In the genomic region with DNA sequence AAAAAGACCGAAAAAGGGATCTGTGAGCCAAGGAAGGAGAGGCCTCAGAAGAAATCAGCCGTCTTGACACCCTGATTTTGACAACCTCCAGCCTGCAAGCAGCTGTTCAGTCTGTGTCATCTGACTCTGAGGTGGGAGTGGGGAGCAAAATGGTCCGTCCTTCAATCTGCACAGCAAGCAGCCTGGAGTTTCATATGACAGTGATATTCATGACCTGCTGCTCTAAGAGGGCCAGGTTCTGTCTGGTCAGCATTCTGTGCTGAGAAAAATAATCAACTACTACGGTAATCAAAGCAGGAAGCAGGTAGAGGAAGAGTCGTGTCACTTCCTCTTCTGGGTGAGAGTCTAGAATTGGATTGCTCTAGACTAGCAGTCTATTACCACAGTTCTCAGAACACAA, we compare ENCODE assay signal across 12 mouse cellular contexts. TPM values are rescaled to one million over a fixed set of nuclear protein-coding genes. Genes with fewer than 3 reads are reported as not detected.
A peak's percentile ranks its signal among the peaks of the same experiment; 100 is the strongest.
DNase-seq lines count a peak whose midpoint lies in the region; ATAC-seq and TF ChIP-seq lines count a peak whose summit lies in the region.
"Had no signal": no experiment of that assay in that cellular context is flagged by ENCODE, and none has a peak within 500 bp of the region (broad histone marks: within the 10 kb centered on the region; RNA-seq: fewer than 3 reads in every experiment).

No protein-coding gene starts in this region.

- no peaks in the 10 kb centered on the region for H3K9me3 ChIP-seq in limb, embryonic 13.5 days
- no peaks in the 10 kb centered on the region for H3K9me3 ChIP-seq in limb, embryonic 10.5 days (replicated peaks)
- H3K9me3 ChIP-seq: heart, embryonic 15.5 days had no signal

- H3K4me3 ChIP-seq in limb, embryonic 13.5 days: no peak overlapping the region
- H3K4me3 ChIP-seq in limb, embryonic 10.5 days: no peak overlapping the region
- H3K4me3 ChIP-seq in bone marrow, adult 2 months (replicated peaks; ENCODE audit: control insufficient read depth, low read depth, low read length): no peak overlapping the region
- H3K4me3 ChIP-seq: gastrocnemius, adult 2 months; heart, embryonic 15.5 days had no signal

- no peak for TF ChIP-seq POLR2A in bone marrow, adult 2 months (IDR thresholded peaks at IDR 0.05; ENCODE audit: borderline replicate concordance, control insufficient read depth, low read depth, low read length)

- WGBS in limb, embryonic 13.5 days: 67% methylated on average over 5 of the region's 5 CpGs
- WGBS in limb, embryonic 10.5 days: 69% methylated on average over 5 of the region's 5 CpGs
- 7% methylated on average over 5 of the region's 5 CpGs for WGBS in bone marrow, adult 2 months

- ATAC-seq in limb, embryonic 13.5 days (ENCODE audit: low FRiP score, low read depth): 0 out of 2 replicates have a peak, but pooled peaks have one; percentile 36
- peak; percentile 52 for ATAC-seq in CD4-positive, CD25-positive, alpha-beta regulatory T cell, adult 4 months
- ATAC-seq in cerebellum, adult (ENCODE audit: insufficient number of reproducible peaks, low FRiP score, low TSS enrichment): no peak

- H3K4me1 ChIP-seq in limb, embryonic 13.5 days: peaks cover 12% of the 10 kb centered on the region
- peaks cover 30% of the 10 kb centered on the region for H3K4me1 ChIP-seq in limb, embryonic 10.5 days
- H3K4me1 ChIP-seq in bone marrow, adult 2 months (ENCODE audit: control insufficient read depth, insufficient read depth, low read length): peaks cover 17% of the 10 kb centered on the region; the same call in 1 of the 2 replicates

- H3K9ac ChIP-seq in limb, embryonic 13.5 days: no peak overlapping the region
- H3K9ac ChIP-seq: heart, embryonic 15.5 days had no signal

- no peaks in the 10 kb centered on the region for H3K36me3 ChIP-seq in limb, embryonic 13.5 days
- no peaks in the 10 kb centered on the region for H3K36me3 ChIP-seq in limb, embryonic 10.5 days
- H3K36me3 ChIP-seq: heart, embryonic 15.5 days had no signal

- DNase-seq in limb, embryonic 10.5 days (ENCODE audit: low spot score): no peak
- DNase-seq in lung, postnatal 14 days: peak; percentile 22
- no peak for DNase-seq in adrenal gland, postnatal 25 days
- DNase-seq: adrenal gland, postnatal 36 days; gastrocnemius, adult 2 months; kidney, adult 18-20 months; midbrain, embryonic 14.5 days had no signal

- H3K27ac ChIP-seq in limb, embryonic 13.5 days: no peak overlapping the region
- H3K27ac ChIP-seq in limb, embryonic 10.5 days: no peak overlapping the region
- H3K27ac ChIP-seq in bone marrow, adult 2 months (ENCODE audit: control insufficient read depth, insufficient read depth, low read depth, low read length, poor library complexity): peak overlapping the region; percentile 68
- H3K27ac ChIP-seq: gastrocnemius, adult 2 months; heart, embryonic 15.5 days had no signal

- no peak overlapping the region for H3K4me2 ChIP-seq in limb, embryonic 13.5 days (replicated peaks)
- H3K4me2 ChIP-seq: heart, embryonic 15.5 days had no signal

- no peak for TF ChIP-seq CTCF in bone marrow, adult 2 months (IDR thresholded peaks at IDR 0.05; ENCODE audit: control insufficient read depth, insufficient read depth, low read length)

- no peaks in the 10 kb centered on the region for H3K27me3 ChIP-seq in limb, embryonic 13.5 days
- H3K27me3 ChIP-seq in limb, embryonic 10.5 days (ENCODE audit: low read depth, poor library complexity, severe bottlenecking): 0 out of 2 replicates have a peak, but pooled peaks cover 2% of the 10 kb centered on the region
- H3K27me3 ChIP-seq: heart, embryonic 15.5 days had no signal

RNA-seq across cellular contexts. Expression of a gene that starts 1.1 kb away (rescaled TPM):
- polyA plus RNA-seq in limb, embryonic 13.5 days (2015; fragmentation: Nextera tagmentation; extraction: Ambion mirVana): 62.1 and 62.5 TPM in 2 replicates
- 21.3 and 26.6 TPM in 2 replicates for polyA plus RNA-seq in limb, embryonic 10.5 days (2016; fragmentation: Nextera tagmentation; extraction: Ambion mirVana)
- 100 to 1,000 TPM; 184 to 254 TPM for polyA plus RNA-seq in CD4-positive, CD25-positive, alpha-beta regulatory T cell, adult 4 months (2017; shearing (Covaris generic))
- 159 and 163 TPM in 2 replicates for polyA plus RNA-seq in bone marrow, adult 2 months (2011; ENCODE audit: insufficient read depth, insufficient read length, low replicate concordance, missing spikeins)
- total RNA-seq in adrenal gland, postnatal 25 days (2021): 175 and 220 TPM in 2 replicates
